Mouse (Mus musculus): ENCODE data around the gene Ltbp3.

Gene Ltbp3

DNA sequence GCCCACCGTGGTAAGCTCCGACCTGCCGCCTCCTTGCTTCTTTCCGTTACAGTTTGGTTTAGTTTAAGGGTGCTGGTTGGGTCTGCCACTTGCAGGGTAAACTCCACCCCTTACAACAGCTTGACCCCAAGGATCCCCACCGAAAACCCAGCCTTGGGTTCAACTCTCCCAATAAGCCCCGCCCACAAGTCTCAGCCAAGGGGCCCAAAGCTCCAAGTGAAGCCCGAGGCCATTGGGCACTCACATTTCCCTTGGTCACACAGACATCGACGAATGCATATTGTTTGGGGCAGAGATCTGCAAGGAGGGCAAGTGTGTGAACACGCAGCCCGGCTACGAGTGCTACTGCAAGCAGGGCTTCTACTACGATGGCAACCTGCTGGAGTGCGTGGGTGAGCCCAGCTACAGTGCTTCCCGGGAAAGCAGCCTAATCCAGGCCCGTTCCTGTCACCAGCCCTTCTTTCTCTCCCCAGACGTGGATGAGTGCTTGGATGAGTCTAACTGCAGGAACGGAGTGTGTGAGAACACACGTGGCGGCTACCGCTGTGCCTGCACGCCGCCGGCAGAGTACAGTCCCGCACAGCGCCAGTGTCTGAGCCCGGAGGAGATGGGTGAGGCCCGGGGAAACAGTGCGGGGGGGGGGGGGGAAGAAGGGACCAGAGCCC, 15.7 kb downstream of the Ltbp3 start:
- no peak for DNase-seq

DNA sequence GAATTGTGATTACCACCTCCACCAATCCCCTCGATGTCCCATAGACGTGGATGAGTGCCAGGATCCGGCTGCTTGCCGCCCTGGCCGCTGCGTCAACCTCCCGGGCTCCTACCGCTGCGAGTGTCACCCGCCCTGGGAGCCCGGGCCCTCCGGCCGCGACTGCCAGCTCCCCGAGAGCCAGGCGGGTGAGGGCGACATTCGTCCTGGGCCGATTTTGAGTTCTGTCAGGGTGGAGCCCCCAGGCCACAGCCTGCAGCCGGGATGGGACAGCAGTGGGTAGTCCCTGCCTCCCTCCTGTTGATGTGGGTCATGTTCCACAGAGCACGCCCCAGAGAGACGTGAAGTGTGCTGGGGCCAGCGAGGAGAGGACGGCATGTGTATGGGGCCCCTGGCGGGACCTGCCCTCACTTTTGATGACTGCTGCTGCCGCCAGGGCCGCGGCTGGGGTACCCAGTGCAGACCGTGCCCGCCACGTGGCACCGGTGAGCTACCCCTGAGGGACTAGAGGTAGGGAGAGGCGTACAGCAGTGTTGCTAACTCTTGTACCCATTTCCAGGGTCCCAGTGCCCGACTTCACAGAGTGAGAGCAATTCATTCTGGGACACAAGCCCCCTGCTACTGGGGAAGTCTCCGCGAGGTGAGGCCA, 16.4 kb downstream of the Ltbp3 start:
- DNase-seq, result no peak

DNA sequence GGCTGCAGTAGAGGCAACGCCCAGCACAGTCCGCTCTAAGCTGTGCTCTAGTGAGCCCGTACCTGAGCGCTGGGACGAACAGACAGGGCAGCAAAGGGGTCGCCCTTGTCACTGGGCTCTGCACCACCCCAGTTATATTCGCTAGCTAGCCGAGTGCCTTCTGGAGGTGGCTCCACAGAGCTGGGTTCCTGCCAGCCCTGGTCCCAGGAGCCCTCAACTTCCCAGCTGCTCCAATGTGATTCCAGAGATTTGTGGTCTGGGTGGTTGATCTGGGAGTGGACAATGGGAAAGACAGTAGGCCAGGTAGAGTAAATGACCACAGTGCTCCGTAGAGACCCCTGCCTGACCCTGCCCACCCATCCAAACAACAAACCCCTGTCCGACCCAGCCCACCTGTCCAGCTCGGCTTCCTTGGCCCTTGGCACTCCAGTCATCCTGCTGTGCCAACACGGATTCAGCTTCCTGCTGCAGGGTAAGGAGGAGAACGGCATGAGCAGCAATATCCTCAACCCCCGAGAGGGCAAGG, 18.2 kb downstream of the Ltbp3 start:
- no peak for DNase-seq

DNA sequence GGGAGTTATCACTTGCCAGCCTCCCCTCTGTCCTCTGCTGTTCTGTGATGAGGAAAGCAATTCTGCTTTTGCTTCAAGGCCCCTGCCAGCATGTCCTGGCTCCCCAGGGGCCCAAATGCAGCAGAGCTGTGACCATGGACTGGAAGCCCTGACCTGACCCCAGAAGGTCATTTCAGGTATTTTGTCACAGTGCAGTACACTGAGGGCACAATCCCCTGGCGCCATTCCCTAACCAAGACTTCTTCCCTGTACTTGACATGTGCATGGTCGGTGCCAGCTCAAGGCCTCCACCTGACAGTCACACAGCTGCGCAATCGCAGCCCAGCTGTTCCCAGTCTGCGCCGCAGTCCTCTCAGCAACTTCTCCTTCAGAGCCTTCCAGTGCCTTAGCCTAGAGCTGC, 22.5 kb downstream of the Ltbp3 start:
- DNase-seq, result no peak

DNA sequence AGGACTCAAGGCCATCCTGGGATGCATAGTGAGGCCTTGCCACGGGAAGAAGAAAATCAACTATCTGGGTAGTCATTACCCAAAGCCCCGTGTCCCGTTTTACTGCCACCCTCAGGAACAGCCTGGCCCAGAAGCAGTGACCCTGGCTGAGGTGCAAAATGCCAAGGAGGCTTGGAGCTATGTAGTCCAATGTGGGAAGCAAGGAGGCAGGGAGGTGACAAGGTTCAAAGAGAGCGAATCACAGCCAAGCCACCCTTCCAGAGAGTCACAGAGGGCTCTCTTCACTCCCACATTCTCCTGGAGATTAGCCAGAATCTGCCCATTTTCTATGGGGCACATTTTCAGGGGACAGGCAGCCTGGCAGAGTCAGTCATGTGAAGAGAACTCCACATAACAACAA, 26.6 kb downstream of the Ltbp3 start:
- no peak for DNase-seq

DNA sequence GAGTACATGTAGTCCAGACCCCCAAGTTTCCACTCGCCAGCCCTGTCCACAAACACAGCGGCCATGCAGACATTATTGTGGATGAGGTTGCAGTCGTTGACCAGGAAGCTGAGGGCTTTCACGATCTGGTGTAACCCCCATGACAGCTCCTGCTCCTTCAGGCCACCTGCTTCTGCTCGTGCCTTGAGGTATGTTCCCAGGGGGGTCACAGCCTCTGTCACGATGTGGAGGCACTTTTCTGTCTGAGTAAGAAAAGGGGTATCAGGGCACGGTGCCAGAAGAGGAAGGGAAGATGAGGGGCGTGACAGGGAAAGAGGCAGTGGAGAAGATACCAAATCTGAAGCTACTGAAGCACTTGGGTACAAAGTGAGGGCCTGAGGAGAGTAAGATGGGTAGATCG, 29.6 kb downstream of the Ltbp3 start:
- no peak for DNase-seq

DNA sequence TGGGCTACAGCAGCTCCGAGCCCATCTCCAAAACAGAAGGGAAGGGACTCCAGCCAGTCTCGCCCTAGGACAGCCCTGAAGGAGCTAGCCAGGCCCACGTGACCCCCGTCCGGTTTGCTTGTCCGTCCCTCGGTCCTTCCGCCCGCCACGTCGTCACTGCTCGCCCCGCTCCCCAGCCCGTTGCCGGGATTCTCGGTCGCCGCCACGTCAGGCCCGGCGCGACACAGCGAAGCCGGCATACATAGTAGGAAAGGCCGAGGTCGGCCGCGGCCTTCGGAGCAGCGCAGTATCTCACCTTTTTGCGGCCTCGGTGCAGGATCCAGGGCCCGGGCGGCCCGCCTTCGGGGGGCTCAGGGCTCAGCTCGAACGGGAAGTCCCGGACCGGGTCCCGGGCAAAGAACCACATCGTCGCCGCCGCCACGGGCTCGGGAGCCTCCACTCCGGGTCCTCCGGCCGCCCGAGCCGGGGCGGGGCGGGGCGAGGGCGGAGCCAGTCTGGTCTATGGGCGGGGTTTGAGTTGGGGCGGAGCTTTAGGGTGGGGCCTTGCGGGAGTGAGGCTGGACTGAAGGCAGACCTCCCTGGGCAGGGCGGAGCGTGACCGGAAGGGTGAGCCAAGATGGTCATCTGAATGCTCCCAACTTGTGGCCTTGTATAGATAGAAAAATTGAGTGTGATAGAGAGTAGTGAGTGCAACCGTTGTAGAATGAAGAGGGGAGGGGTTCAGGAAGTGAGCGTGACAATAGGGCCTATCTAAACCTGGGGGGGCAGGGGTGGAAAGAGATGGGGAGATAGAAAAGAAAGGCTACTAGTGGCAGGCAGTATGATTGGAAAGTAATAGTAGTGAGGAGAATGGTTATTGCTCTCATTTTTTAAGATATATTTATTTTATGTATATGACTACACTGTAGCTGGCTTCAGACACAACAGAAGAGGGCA, 30.5 kb downstream of the Ltbp3 start, which contains the start of gene Scyl1:
Gene Scyl1, minus strand, starts transcription at position 495 of the 936 bp plus-strand sequence.
- peak; percentile 97 for DNase-seq

DNA sequence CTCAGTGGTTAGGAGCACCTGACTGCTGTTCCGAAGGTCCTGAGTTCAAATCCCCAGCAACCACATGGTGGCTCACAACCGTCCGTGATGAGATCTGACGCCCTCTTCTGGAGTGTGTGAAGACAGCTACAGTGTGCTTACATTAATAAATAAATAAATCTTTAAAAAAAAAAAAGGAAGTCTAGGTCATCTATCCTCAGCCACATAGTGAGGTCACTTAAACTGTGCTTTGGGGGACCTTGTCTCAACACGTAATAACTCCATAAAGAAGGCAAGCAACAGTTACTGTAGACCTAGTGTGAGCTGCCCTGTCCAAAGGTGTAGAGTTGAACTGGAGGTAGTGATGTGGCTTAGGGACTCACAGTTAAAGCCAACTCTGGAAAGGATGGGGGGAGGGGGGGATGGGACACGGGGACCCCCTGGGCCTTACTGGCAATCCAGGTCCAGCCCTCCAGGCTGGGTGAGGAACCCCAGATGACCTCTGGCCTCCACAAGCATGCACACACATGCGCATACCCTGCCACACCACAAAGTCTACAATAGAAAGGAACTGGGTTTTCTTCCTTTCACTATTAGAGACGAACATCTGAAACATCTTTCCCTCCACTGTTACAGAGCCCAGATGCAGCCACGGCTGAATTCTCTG, 36.8 kb downstream of the Ltbp3 start:
- DNase-seq, result no peak

DNA sequence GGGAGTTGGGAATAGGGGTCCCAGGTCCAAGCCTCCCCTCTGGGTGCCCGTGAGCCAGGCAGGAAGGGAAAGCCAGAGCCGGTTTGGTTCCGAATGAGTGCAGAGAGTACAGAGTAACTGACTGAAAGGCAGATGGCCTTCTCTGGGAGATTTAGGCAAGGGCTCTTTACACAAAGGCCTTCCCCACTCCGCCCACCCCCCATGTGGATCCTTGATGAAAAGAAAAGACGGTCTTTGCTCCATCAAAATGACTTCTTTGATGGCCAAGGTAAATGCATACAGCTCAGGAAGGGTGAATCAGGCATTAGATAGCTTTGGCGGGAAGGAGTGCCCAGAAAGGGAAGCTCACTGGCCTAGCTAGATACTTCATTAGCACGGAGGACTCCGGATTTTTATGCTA, 37.6 kb downstream of the Ltbp3 start:
- DNase-seq, result no peak

DNA sequence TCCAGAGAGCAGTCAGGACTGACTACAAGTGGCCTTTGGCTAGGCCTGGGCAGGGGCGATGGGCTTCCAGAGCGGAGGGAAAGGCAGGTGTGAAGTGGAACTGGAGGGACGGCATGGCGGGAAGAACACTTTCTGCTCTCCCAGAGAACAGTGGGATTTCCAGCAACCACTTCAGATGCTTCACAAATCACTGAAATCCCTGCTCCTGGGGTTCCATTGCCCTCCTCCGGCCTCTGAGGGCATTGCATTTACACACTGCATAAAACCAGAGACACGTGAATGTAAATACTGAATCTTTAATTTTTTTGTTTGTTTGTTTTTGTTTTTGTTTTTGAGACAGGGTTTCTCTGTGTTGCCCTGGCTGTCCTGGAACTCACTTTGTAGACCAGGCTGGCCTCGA, 39.5 kb downstream of the Ltbp3 start:
- DNase-seq, result peak in 1 of 2 experiments; percentile 51

DNA sequence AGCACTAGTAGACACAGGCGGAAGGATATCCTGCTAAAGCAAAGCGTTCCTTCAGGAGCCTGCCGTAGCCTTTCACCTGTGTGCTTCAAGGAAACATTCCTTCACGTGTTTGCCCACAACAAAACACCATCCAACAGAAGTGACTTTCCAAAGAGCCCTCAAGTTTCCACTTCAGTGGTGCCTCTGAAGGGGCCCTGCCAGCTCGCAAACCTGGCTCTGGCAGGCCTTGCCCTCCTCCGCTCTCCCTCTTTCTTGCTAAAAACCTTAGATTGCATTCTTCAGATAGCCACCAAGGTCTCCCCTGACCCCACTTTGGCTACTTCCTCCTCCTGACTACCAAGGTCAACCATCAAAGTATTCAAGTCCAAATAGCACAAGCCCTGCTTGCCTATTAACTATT, 40.8 kb downstream of the Ltbp3 start:
- DNase-seq, result peak; percentile 83 to 89

DNA sequence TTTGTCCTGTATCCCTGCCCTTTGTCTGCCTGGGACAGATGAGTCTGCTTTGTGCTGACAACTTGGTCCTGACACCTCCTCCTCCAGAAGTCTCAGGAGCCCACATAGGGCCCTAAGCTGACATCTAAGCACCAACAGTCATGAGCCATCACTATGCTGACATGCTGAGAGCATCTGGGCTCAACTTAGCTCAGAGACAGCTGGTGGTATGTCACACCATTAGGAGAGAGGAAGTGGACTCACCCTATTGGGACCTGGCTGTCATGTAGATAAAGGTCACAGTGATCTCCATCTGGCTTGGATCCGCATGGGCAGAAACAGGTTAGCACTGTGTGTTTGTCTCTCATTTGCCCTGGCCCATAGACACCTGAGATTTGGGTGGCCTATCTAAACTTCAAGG, 41.4 kb downstream of the Ltbp3 start:
- DNase-seq, result no peak

DNA sequence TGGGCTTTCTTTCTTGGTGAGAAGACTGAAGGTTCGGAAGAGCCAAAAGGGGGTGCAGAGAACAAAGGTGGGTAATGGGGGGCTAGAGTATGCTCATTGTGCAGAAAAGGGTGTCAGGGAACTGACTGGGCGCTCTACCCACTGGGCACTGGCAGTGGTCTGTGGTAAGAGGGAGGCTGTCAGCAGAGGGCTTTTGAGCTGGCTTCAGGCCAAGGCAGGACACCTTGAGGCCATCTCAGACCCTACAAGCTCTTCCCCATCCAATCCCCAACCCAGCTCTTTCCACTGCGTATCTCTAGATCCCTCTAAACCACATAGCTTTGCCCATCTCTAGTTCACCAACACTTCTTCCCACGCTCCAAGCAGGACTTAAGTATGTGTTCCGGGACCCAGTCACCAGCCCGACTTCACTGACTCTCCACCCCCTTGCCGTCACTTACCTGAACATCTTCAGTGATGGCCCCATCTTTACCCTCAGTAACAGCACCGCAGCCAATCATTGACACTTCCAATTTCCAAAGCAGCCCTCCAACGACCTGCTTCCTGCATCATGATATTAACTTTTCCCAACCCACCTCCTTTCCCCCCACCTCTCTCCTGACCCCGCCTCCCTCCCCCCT, 44.4 kb downstream of the Ltbp3 start:
- DNase-seq, result no peak

DNA sequence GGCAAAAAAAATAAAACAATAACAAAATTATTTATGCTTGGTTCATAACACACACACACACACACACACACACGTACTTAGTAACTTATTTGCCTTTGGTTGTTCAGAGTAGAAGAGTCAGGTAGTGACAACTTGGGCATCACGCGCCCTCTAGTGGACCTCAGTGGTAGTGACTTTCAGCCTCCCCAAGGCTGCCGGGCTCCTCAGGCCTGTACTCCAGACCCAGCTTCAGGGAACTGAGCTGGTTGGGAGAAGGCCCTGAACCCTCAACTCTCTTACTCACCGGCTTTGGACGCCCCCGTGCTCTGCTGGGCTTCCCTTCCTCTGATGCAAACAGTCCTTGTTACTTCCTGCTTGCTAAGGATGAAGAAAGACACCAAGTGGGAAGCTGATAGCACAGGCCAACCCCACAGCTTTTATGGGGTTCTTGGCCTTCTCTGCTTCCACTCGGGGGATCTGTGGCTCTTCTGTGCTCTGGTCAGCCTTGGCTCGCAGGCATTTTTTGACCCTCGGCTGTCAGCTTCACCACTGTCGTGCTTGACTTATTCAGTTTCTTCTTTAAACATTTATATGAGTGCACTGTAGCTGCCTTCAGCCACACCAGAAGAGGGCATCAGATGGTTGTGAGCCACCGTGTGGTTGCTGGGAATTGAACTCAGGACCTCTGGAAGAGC, 45.9 kb downstream of the Ltbp3 start:
- DNase-seq, result peak; percentile 87 to 89

DNA sequence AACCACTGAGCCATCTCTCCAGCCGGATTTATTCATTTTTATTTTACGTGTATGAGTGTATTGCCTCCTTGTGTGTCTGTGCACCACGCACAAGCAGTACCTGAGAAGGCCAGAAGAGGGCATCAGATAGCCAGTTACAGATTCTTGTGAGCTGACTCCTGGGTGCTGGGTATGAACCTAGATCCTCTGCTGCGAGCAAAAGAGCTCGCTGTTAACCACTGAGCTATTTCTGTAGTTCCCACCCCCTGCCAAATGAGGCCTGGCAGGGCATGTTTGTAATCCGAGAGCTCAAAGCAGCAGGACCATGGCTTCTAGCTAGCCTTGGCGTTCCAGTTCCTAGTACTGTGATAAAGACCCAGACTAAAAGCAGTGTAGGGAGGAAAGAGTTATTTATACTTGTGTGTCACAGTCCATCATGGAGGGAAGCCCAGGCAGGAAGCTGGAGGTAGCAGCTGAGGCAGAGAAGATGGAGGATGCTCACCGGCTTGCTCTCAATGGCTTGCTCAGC, 46.5 kb downstream of the Ltbp3 start:
- DNase-seq, result peak; percentile 80 to 82

DNA sequence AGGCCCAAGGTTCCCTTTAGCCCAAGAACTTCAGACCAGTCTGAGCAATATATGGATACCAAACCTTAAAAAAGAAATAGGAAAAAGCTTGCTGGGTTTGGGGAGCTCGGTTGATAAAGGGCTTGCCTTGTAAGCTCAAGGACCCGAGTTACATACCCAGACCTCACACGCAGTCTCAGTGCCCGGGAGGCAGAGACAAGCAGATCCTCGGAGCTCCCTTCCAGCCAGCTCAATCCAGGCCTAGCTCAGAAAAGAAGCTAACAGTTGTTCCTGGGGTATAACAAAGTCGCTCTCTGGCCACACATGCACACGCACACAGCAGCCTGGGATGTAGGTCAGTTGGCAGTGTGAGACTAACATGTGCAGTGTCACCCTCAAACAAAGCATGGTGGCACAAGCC, 47.2 kb downstream of the Ltbp3 start:
- DNase-seq, result no peak

DNA sequence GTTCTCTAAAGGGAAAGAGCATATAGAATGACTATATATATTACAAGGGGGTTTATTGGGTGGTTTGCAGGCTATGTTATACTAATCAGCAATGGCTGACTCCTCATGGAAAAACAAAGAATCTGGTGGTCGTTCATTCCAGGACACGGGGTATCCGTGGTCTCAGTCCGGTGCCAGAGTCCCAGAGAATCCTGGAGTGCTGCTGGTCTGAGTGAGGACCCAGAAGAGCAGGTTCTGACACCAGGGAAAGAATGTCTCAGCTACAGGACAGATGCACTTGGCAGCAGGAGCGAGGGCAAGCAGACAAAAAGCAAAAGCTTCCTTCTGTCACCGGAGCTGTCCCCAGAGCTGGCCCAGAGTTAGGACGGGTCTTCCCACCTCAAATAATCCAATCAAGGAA, 47.9 kb downstream of the Ltbp3 start:
- DNase-seq, result no peak

DNA sequence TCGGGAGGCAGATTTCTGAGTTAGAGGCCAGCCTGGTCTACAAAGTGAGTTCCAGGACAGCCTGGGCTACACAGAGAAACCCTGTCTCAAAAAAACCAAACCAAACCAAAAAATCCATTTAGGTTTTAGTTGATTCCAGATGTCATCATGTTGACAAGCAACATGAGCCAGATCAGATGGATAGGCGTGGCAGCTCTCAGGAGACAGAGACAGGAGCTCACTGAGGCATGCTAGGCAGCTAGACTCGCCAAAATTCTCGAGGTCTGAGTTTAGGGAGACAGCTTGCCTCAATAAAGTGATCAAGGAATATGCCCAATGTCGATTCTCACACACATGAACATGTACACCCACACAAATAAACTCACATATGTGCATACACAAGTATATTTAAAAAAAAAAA, 48.4 kb downstream of the Ltbp3 start:
- DNase-seq, result no peak

DNA sequence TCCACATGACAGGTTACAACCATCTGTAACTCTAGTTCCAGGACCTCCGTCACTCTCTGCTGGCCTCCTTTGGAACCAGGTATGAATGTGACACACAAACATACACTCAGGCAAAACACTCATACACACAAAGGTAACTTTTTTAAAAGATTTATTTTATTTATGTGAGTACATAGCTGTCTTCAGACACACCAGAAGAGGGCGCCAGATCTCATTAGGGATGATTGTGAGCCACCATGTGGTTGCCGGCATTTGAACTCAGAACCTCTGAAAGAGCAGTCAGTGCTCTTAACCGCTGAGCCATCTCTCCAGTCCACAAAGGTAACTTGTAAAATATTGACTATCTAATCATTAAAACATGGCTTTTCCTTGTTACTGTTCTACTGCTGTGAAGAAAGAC, 50.6 kb downstream of the Ltbp3 start:
- DNase-seq, result no peak

DNA sequence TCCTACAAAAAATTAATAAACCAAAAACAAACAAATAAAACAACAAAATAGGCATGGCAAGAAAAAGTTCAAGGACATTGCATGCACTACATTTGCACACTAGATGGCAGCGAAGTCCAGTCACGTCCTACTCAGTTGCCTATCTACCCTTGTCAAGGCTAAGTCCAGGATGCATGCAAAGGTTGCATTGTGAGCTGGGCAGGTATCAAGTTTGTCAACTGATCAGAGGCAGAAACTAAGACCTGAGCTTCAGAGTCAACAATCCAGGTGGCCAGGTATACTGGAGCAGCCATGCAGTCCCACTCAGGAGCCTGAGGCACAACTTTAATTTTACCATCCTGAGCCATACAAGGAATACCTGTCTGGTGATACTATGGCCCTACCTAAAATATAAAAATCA, 52.4 kb downstream of the Ltbp3 start:
- DNase-seq, result peak; percentile 67 to 77

DNA sequence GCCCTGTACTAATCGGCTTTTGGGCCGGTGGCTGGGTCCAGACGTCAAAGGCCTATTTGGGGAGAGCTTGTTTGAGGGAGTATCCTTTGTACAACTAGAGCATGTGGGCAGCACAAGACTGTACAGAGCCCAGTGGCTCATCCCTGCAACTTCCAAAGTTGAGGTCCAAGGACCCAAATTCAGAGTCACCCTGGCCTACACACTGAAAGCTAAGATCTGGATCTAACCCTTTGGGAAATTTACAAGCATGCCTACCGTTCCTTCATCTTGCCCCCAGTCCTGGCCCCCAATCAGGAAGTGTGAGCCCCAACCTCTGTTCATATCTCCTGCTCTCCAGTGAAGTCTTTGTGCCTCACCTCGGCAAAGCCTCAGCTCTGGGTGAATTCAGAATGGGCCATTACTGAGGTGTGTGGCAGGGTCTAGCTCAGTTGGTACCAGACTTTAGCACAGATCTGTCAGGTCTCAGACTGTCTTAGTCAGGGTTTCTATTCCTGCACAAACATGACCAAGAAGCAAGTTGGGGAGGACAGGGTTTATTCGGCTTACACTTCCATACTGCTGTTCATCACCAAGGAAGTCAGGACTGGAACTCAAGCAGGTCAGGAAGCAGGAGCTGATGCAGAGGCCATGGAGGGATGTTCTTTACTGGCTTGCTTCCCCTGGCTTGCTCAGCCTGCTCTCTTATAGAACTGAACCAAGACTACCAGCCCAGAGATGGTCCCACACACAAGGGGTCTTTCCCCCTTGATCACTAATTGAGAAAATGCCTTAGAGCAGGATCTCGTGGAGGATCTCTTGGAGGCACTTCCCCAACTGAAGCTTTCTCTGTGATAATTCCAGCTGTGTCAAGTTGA, 53.4 kb downstream of the Ltbp3 start:
- peak in 1 of 2 experiments; percentile 22 for DNase-seq
